Mouse (Mus musculus): ENCODE measurements around the gene Ptpn22. TPM values are rescaled to one million over a fixed set of nuclear protein-coding genes. Genes with fewer than 3 reads are reported as not detected.
A peak's percentile ranks its signal among the peaks of the same experiment; 100 is the strongest.
"Not testable (repeated sequence)": the region's sequence is repeated elsewhere in the genome, so short reads cannot be mapped to it uniquely, and the experiment has no call there.

The Ptpn22 gene
- polyA plus RNA-seq (2015; fragmentation: Nextera tagmentation; extraction: Ambion mirVana) = 1.4 and 1.9 TPM in 2 replicates

- Histone ChIP-seq H3K9ac (no peak within 1 kb of the TSS), H3K4me3 (replicated peaks) (no peak within 1 kb of the TSS), H3K36me3 (no peaks in the 10 kb centered on the region), H3K4me2 (replicated peaks) (no peak within 1 kb of the TSS), H3K4me1 (replicated peaks) (no peaks in the 10 kb centered on the region), H3K9me3 (no peaks in the 10 kb centered on the region), H3K27ac (no peak within 1 kb of the TSS), H3K27me3 (replicated peaks) (no peaks in the 10 kb centered on the region)
- 68% methylated on average over 12 of the region's 12 CpGs for WGBS
- no peak for ATAC-seq
Observed at GRCm38 (mm10) chr3:103858881-103859801, at the start of gene Ptpn22. Gene Ptpn22 (plus strand): TSS chr3:103859795.

DNA sequence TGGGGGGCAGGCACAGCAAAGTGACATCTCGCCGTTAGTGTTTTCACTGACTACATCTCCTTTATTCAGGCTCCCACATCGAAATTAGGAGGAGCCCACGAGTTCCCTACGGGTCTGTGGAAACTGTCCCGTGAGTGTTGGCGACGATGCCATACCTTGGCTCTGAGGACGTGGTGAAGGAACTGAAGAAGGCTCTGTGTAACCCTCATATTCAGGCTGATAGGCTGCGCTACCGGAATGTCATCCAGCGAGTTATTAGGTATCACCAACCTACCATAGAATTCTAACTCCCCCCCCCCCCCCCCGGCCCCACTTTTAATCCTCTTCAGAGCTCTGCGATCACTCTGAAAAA lies 49.8 kb upstream of the Ptpn22 start:
- peak overlapping the region; percentile 84 for H3K9ac ChIP-seq
- H3K27me3 ChIP-seq (replicated peaks) = no peaks in the 10 kb centered on the region
- no peaks in the 10 kb centered on the region for H3K36me3 ChIP-seq
- H3K9me3 ChIP-seq = no peaks in the 10 kb centered on the region
- 0 out of 2 replicates have a peak, but pooled peaks cover 3% of the 10 kb centered on the region for H3K4me1 ChIP-seq (replicated peaks)
- H3K4me2 ChIP-seq (replicated peaks) = peak overlapping the region; percentile 55
- ATAC-seq = peak; percentile 64
- peak overlapping the region; percentile 94 for H3K27ac ChIP-seq
- H3K4me3 ChIP-seq (replicated peaks) = peak overlapping the region; percentile 73
- WGBS = 2% methylated on average over 14 of the region's 14 CpGs

DNA sequence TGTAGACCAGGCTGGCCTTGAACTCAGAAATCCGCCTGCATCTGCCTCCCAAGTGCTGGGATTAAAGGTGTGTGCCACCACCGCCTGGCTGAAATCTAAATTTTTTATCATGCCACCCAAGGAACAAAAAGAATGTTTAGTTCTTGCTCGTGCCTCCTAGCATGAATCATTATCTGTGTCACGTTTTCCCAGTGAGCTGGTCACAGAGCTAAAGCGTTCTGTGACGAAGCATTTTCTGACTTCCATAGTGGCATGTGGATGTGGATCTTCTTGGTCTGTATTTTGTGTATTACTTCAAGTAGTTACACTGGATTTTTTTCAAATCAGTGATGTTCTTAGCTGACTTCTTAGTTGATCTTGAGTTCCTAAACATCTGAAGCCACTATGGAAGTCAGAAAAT lies 48.6 kb upstream of the Ptpn22 start:
- H3K9me3 ChIP-seq = no peaks in the 10 kb centered on the region
- H3K36me3 ChIP-seq = peaks cover 4% of the 10 kb centered on the region; the same call in 1 of the 2 replicates
- WGBS = 82% methylated on average over 6 of the region's 6 CpGs
- H3K9ac ChIP-seq = no peak overlapping the region
- 0 out of 2 replicates have a peak, but pooled peaks cover 3% of the 10 kb centered on the region for H3K4me1 ChIP-seq (replicated peaks)
- no peak overlapping the region for H3K27ac ChIP-seq
- H3K4me2 ChIP-seq (replicated peaks) = no peak overlapping the region
- no peak for ATAC-seq
- no peaks in the 10 kb centered on the region for H3K27me3 ChIP-seq (replicated peaks)
- H3K4me3 ChIP-seq (replicated peaks) = no peak overlapping the region

DNA sequence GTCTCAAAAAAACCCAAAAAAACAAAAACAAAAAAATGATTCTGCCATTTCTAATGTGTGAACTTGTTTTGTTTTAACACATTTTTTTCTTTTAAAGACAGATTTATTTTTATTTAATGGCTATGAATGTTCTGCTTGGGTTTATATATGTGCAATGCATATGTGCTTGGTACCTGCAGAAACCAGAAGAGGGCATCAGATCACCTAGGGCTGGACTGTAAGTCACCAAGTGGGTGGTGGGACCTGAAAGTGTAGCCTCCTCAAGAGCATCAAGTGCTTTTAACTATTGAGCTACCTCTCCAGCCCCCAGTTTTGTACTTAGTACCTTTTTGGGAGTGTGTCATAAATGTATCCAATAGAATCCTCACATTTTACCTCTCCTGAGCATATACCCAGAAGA lies 32.0 kb upstream of the Ptpn22 start:
- no peak overlapping the region for H3K4me2 ChIP-seq (replicated peaks)

DNA sequence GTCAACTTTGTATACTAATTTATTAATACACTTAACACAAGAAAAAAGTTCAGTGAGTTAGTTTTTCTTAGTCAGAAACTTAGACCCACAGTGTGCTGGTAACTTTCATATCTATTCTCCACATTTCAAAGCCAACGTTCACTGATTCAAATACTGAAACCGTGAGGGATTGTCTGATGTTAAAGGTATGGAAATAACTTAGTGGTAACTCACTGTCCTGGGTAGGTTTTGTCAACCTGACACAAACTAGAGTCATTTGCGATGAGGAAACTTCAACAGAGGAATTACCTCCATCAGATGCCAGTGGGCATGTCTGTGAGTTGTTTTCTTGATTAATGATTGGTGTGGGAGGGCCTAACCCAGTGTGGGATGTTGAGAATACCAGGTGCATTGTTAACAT lies 30.6 kb upstream of the Ptpn22 start:
- H3K27ac ChIP-seq = no peak overlapping the region
- H3K9me3 ChIP-seq = no peaks in the 10 kb centered on the region
- 85% methylated on average over 3 of the region's 3 CpGs for WGBS
- H3K4me1 ChIP-seq (replicated peaks) = no peaks in the 10 kb centered on the region
- H3K4me2 ChIP-seq (replicated peaks) = no peak overlapping the region
- no peaks in the 10 kb centered on the region for H3K27me3 ChIP-seq (replicated peaks)
- no peak for ATAC-seq
- H3K9ac ChIP-seq = no peak overlapping the region
- H3K36me3 ChIP-seq = no peaks in the 10 kb centered on the region
- H3K4me3 ChIP-seq (replicated peaks) = no peak overlapping the region

More for the DNA sequence above, 32.0 kb upstream of the Ptpn22 start:
- H3K9ac ChIP-seq = no peak overlapping the region
- H3K4me1 ChIP-seq (replicated peaks) = no peaks in the 10 kb centered on the region
- no peaks in the 10 kb centered on the region for H3K27me3 ChIP-seq (replicated peaks)
- H3K9me3 ChIP-seq = no peaks in the 10 kb centered on the region
- no peak overlapping the region for H3K27ac ChIP-seq
- H3K4me3 ChIP-seq (replicated peaks) = no peak overlapping the region
- no peak for ATAC-seq
- H3K36me3 ChIP-seq = no peaks in the 10 kb centered on the region

GRCm38 (mm10) chr3:103830681-103831080 lies 28.9 kb upstream of the Ptpn22 start:
- H3K36me3 ChIP-seq; H3K4me2 ChIP-seq (replicated peaks); H3K27me3 ChIP-seq (replicated peaks); ATAC-seq; H3K9me3 ChIP-seq; H3K4me3 ChIP-seq (replicated peaks); H3K27ac ChIP-seq; H3K4me1 ChIP-seq (replicated peaks); H3K9ac ChIP-seq: not testable (repeated sequence)
- WGBS = 55% methylated on average over 1 of the region's 1 CpGs

- H3K9ac ChIP-seq = no peak overlapping the region
- no peaks in the 10 kb centered on the region for H3K9me3 ChIP-seq
- ATAC-seq = no peak
- 82% methylated on average over 7 of the region's 7 CpGs for WGBS
- H3K36me3 ChIP-seq = no peaks in the 10 kb centered on the region
- H3K27me3 ChIP-seq (replicated peaks) = no peaks in the 10 kb centered on the region
- H3K27ac ChIP-seq = no peak overlapping the region
- H3K4me3 ChIP-seq (replicated peaks) = no peak overlapping the region
- no peak overlapping the region for H3K4me2 ChIP-seq (replicated peaks)
- no peaks in the 10 kb centered on the region for H3K4me1 ChIP-seq (replicated peaks)
Observed at GRCm38 (mm10) chr3:103831146-103831545, 28.4 kb upstream of the Ptpn22 start.

DNA sequence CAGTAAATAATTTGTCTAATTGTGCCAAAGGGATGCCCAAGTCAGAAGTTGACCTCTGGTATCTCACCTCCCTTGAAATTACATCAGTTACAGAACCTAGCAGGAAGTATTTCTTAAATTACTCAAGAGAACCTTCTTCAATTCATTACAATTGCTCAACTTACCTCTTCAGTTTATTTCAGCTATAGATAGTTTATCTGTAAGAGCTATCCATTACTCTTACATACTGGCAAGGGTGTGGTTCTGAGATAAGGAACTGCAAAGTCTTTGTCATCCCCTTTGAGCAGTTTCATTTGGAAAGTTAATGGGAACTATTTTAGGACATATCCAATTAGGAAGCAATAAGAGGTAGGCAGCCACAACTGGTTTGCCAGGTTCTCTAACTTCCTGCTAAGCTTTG lies 27.2 kb upstream of the Ptpn22 start, which contains the start of gene Bcl2l15:
Gene Bcl2l15 (plus strand): TSS at position 176 of the 400 bp plus-strand sequence.
- ATAC-seq = peak; percentile 44; the same call in 1 of the 2 replicates
- Histone ChIP-seq H3K36me3 (no peaks in the 10 kb centered on the region), H3K4me2 (replicated peaks) (no peak within 1 kb of the TSS), H3K27me3 (replicated peaks) (no peaks in the 10 kb centered on the region), H3K9ac (no peak within 1 kb of the TSS), H3K4me1 (replicated peaks) (no peaks in the 10 kb centered on the region), H3K9me3 (no peaks in the 10 kb centered on the region), H3K27ac (no peak within 1 kb of the TSS), H3K4me3 (replicated peaks) (no peak within 1 kb of the TSS)

DNA sequence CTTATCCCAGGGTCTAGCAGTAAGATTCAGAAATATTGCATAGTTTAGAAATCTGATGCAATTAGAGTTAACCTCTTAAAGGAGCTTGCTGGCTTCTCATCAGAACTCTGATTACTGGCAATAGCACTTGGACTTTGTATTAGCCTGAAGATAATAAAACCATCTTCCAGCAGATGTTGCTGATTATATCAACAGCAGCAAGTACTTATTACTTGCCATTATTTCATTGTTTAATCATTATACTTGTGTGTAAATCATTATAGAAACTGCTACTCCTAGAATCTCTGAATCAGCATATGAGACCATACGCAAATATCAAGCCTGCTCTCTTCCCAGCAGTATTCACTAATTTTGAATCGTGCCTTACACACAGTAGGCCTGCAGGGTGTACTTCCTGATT lies 25.6 kb upstream of the Ptpn22 start:
- H3K4me3 ChIP-seq (replicated peaks) = no peak overlapping the region
- no peaks in the 10 kb centered on the region for H3K4me1 ChIP-seq (replicated peaks)
- no peaks in the 10 kb centered on the region for H3K9me3 ChIP-seq
- WGBS = 64% methylated on average over 2 of the region's 2 CpGs
- no peak overlapping the region for H3K4me2 ChIP-seq (replicated peaks)
- peak; percentile 77 for ATAC-seq
- no peaks in the 10 kb centered on the region for H3K36me3 ChIP-seq
- no peak overlapping the region for H3K27ac ChIP-seq
- H3K27me3 ChIP-seq (replicated peaks) = no peaks in the 10 kb centered on the region
- no peak overlapping the region for H3K9ac ChIP-seq

- H3K4me3 ChIP-seq (replicated peaks) = no peak overlapping the region
- H3K9ac ChIP-seq = no peak overlapping the region
- H3K4me2 ChIP-seq (replicated peaks) = no peak overlapping the region
- H3K27ac ChIP-seq = no peak overlapping the region
- H3K4me1 ChIP-seq (replicated peaks) = no peaks in the 10 kb centered on the region
- no peaks in the 10 kb centered on the region for H3K9me3 ChIP-seq
- H3K27me3 ChIP-seq (replicated peaks) = no peaks in the 10 kb centered on the region
- no peaks in the 10 kb centered on the region for H3K36me3 ChIP-seq
- 76% methylated on average over 6 of the region's 6 CpGs for WGBS
- no peak for ATAC-seq
Observed at GRCm38 (mm10) chr3:103835272-103835950, 24.2 kb upstream of the Ptpn22 start.

GRCm38 (mm10) chr3:103835951-103836310 lies 23.7 kb upstream of the Ptpn22 start:
- H3K36me3 ChIP-seq = no peaks in the 10 kb centered on the region
- no peak for ATAC-seq
- no peak overlapping the region for H3K4me3 ChIP-seq (replicated peaks)
- H3K27me3 ChIP-seq (replicated peaks) = no peaks in the 10 kb centered on the region
- H3K4me2 ChIP-seq (replicated peaks) = no peak overlapping the region
- no peaks in the 10 kb centered on the region for H3K4me1 ChIP-seq (replicated peaks)
- no peaks in the 10 kb centered on the region for H3K9me3 ChIP-seq
- no peak overlapping the region for H3K9ac ChIP-seq
- no peak overlapping the region for H3K27ac ChIP-seq
- WGBS = 80% methylated on average over 10 of the region's 10 CpGs

GRCm38 (mm10) chr3:103836453-103836852 lies 23.1 kb upstream of the Ptpn22 start:
- Histone ChIP-seq H3K36me3 (no peaks in the 10 kb centered on the region), H3K27me3 (replicated peaks) (no peaks in the 10 kb centered on the region), H3K4me3 (replicated peaks) (no peak overlapping the region), H3K9me3 (no peaks in the 10 kb centered on the region), H3K4me1 (replicated peaks) (no peaks in the 10 kb centered on the region), H3K4me2 (replicated peaks) (no peak overlapping the region), H3K27ac (no peak overlapping the region), H3K9ac (no peak overlapping the region)
- WGBS = 98% methylated on average over 5 of the region's 5 CpGs
- ATAC-seq = no peak
